Mouse (Mus musculus) lung, embryonic 14.5 days (tissue): ENCODE measurements at regions not wholly inside any gene's neighbourhood (a gene's known extent, or its start where the extent isn't known, plus 50 kb on each side); places are given as distances from the start of the nearest gene placed in this dataset.
"Not testable (repeated sequence)": the region's sequence is repeated elsewhere in the genome, so short reads cannot be mapped to it uniquely, and the experiment has no call there.

ENCODE experiments used
- ATAC-seq: fragments of 200-750 bp; cut with Nextera tagmentation; 2 replicates; pipeline ENCODE4 v1.8.0; 2017; ENCODE audit warnings: mild to moderate bottlenecking, moderate TSS enrichment, moderate library complexity; ENCODE audit not compliant: insufficient read depth
- DNase-seq: peaks from one replicate; pipeline ENCODE4 v3.0.0-alpha.2; 2015
- H3K27ac ChIP-seq: fragments of 300-500 bp; sonication (generic); 2 replicates; pipeline ENCODE4 v1.5.1; 2014; ENCODE audit warnings: low read depth, mild to moderate bottlenecking, moderate library complexity
- H3K27me3 ChIP-seq: fragments of 300-500 bp; sonication (generic); 2 replicates; pipeline ENCODE4 v1.6.1; 2014; ENCODE audit warnings: low read length, control low read depth; ENCODE audit not compliant: insufficient read depth
- H3K36me3 ChIP-seq: fragments of 300-500 bp; sonication (generic); 2 replicates; pipeline ENCODE4 v1.6.1; 2014; ENCODE audit warnings: control low read depth; ENCODE audit not compliant: insufficient read depth
- H3K4me1 ChIP-seq: fragments of 300-500 bp; sonication (generic); 2 replicates; pipeline ENCODE4 v1.6.1; 2014; ENCODE audit warnings: antibody characterized with exemption, control low read depth; ENCODE audit not compliant: insufficient read depth
- H3K4me2 ChIP-seq: fragments of 300-500 bp; sonication (generic); 2 replicates; pipeline ENCODE4 v1.6.1; 2014; ENCODE audit warnings: mild to moderate bottlenecking
- H3K4me3 ChIP-seq: fragments of 300-500 bp; sonication (generic); 2 replicates; pipeline ENCODE4 v1.5.1; 2014; ENCODE audit warnings: low read depth, low read length
- H3K9ac ChIP-seq: fragments of 300-500 bp; sonication (generic); 2 replicates; pipeline ENCODE4 v1.6.1; 2014
- H3K9me3 ChIP-seq: fragments of 300-500 bp; sonication (generic); 2 replicates; pipeline ENCODE4 v1.6.1; 2016; ENCODE audit warnings: low read depth, low read length, control low read depth
- CTCF ChIP-seq: IDR thresholded peaks from 2 replicates; pipeline ENCODE4 v1.5.1; 2016; ENCODE audit warnings: antibody characterized with exemption, low read depth
- WGBS: fragments of 180-500 bp; shearing (Covaris S2); extraction: QIAGEN DNeasy Blood & Tissue Kit; methylation state at CpG from one replicate; pipeline ENCODE4 v1.1.7; 2014; 5-methylcytosine and 5-hydroxymethylcytosine counted together

- WGBS = 16% methylated on average over 2 of the region's 2 CpGs
- Histone ChIP-seq H3K4me3 (peak overlapping the region; percentile 17; the same call in 1 of the 2 replicates), H3K27me3 (no peaks in the 10 kb centered on the region), H3K4me1 (peaks cover 8% of the 10 kb centered on the region), H3K4me2 (peak overlapping the region; percentile 50), H3K9ac (no peak overlapping the region), H3K27ac (peak overlapping the region; percentile 86), H3K9me3 (no peaks in the 10 kb centered on the region), H3K36me3 (peaks cover 14% of the 10 kb centered on the region; the same call in 1 of the 2 replicates)
- ATAC-seq (peak; percentile 69), DNase-seq (peak; percentile 73)
- TF ChIP-seq CTCF = no peak
These were observed 149.1 kb upstream of the Rtl1 start for GRCm38 (mm10) chr12:109749256-109749655.

- H3K36me3 ChIP-seq = peaks cover 11% of the 10 kb centered on the region; the same call in 1 of the 2 replicates
- 7% methylated on average over 14 of the region's 14 CpGs for WGBS
- H3K4me3 ChIP-seq = peak overlapping the region; percentile 17; the same call in 1 of the 2 replicates
- no peaks in the 10 kb centered on the region for H3K27me3 ChIP-seq
- TF ChIP-seq CTCF = peak; percentile 76
- no peaks in the 10 kb centered on the region for H3K9me3 ChIP-seq
- H3K27ac ChIP-seq = peak overlapping the region; percentile 86
- H3K9ac ChIP-seq = 0 out of 2 replicates have a peak overlapping the region, but pooled peaks have one; percentile 4
- DNase-seq (peak; percentile 77), ATAC-seq (peak; percentile 72)
- peaks cover 8% of the 10 kb centered on the region for H3K4me1 ChIP-seq
- peak overlapping the region; percentile 50 for H3K4me2 ChIP-seq
These were observed 149.6 kb upstream of the Rtl1 start for GRCm38 (mm10) chr12:109749711-109750243.

- no peak for ATAC-seq
These were observed 154.9 kb upstream of the Rtl1 start for GRCm38 (mm10) chr12:109754986-109755385.

GRCm38 (mm10) chr12:109764293-109764692 is 164.2 kb upstream of the Rtl1 start:
- DNase-seq = no peak
- no peak for ATAC-seq
- no peak for TF ChIP-seq CTCF
- no peaks in the 10 kb centered on the region for H3K4me1 ChIP-seq
- no peak overlapping the region for H3K4me3 ChIP-seq
- H3K27me3 ChIP-seq = no peaks in the 10 kb centered on the region
- H3K4me2 ChIP-seq = no peak overlapping the region
- H3K36me3 ChIP-seq = no peaks in the 10 kb centered on the region
- 62% methylated on average over 4 of the region's 4 CpGs for WGBS
- H3K9me3 ChIP-seq = no peaks in the 10 kb centered on the region
- H3K9ac ChIP-seq = no peak overlapping the region
- no peak overlapping the region for H3K27ac ChIP-seq

More at GRCm38 (mm10) chr12:109754986-109755385, 154.9 kb upstream of the Rtl1 start:
- no peak for TF ChIP-seq CTCF
- no peaks in the 10 kb centered on the region for H3K36me3 ChIP-seq
- WGBS = 80% methylated on average over 7 of the region's 7 CpGs
- H3K4me1 ChIP-seq = no peaks in the 10 kb centered on the region
- no peak overlapping the region for H3K4me2 ChIP-seq
- no peak overlapping the region for H3K27ac ChIP-seq
- no peaks in the 10 kb centered on the region for H3K9me3 ChIP-seq
- H3K9ac ChIP-seq = no peak overlapping the region
- H3K27me3 ChIP-seq = no peaks in the 10 kb centered on the region
- no peak overlapping the region for H3K4me3 ChIP-seq
- DNase-seq = no peak

GRCm38 (mm10) chr12:109766602-109767001 is 166.5 kb upstream of the Rtl1 start:
- not testable (repeated sequence) for H3K4me2 ChIP-seq, H3K9ac ChIP-seq, H3K36me3 ChIP-seq, H3K4me3 ChIP-seq, H3K27ac ChIP-seq, H3K9me3 ChIP-seq, ATAC-seq, H3K4me1 ChIP-seq, DNase-seq, H3K27me3 ChIP-seq
- WGBS = 86% methylated on average over 5 of the region's 5 CpGs

GRCm38 (mm10) chr12:109772543-109772942 is 172.4 kb upstream of the Rtl1 start:
- no peaks in the 10 kb centered on the region for H3K36me3 ChIP-seq
- no peaks in the 10 kb centered on the region for H3K4me1 ChIP-seq
- H3K4me2 ChIP-seq = no peak overlapping the region
- DNase-seq (no peak), ATAC-seq (no peak)
- no peaks in the 10 kb centered on the region for H3K9me3 ChIP-seq
- 57% methylated on average over 2 of the region's 2 CpGs for WGBS
- H3K27ac ChIP-seq = no peak overlapping the region
- H3K27me3 ChIP-seq = no peaks in the 10 kb centered on the region
- no peak overlapping the region for H3K9ac ChIP-seq
- H3K4me3 ChIP-seq = no peak overlapping the region
- TF ChIP-seq CTCF = no peak

GRCm38 (mm10) chr12:109773909-109774313 is 173.8 kb upstream of the Rtl1 start:
- ATAC-seq = no peak
- DNase-seq = no peak

GRCm38 (mm10) chr12:109798846-109799245 is 198.7 kb upstream of the Rtl1 start:
- 84% methylated on average over 3 of the region's 3 CpGs for WGBS
- H3K27me3 ChIP-seq = no peaks in the 10 kb centered on the region
- H3K4me2 ChIP-seq = no peak overlapping the region
- H3K9ac ChIP-seq = no peak overlapping the region
- no peak for TF ChIP-seq CTCF
- no peak overlapping the region for H3K4me3 ChIP-seq
- H3K27ac ChIP-seq = no peak overlapping the region
- no peaks in the 10 kb centered on the region for H3K9me3 ChIP-seq
- H3K36me3 ChIP-seq = no peaks in the 10 kb centered on the region
- ATAC-seq = no peak
- no peak for DNase-seq
- no peaks in the 10 kb centered on the region for H3K4me1 ChIP-seq

More at GRCm38 (mm10) chr12:109773909-109774313, 173.8 kb upstream of the Rtl1 start:
- no peaks in the 10 kb centered on the region for H3K36me3 ChIP-seq
- H3K27me3 ChIP-seq = no peaks in the 10 kb centered on the region
- H3K9me3 ChIP-seq = no peaks in the 10 kb centered on the region
- H3K4me3 ChIP-seq = no peak overlapping the region
- no peak overlapping the region for H3K9ac ChIP-seq
- WGBS = 86% methylated on average over 3 of the region's 3 CpGs
- TF ChIP-seq CTCF = no peak
- H3K4me2 ChIP-seq = no peak overlapping the region
- no peaks in the 10 kb centered on the region for H3K4me1 ChIP-seq
- H3K27ac ChIP-seq = no peak overlapping the region
